Mouse (Mus musculus) G1E (cell line): Measurements from ENCODE around the gene 1700020A23Rik.

Experiments
- CTCF ChIP-seq: IDR thresholded peaks from 2 replicates; pipeline ENCODE4 v1.5.1; 2012; ENCODE audit warnings: low read depth, low read length, inconsistent platforms, mixed read lengths
- POLR2AphosphoS5 ChIP-seq: IDR thresholded peaks from 2 replicates; pipeline ENCODE4 v1.6.1; 2012; ENCODE audit warnings: low read depth, low read length, inconsistent platforms; ENCODE audit not compliant: insufficient replicate concordance

DNA sequence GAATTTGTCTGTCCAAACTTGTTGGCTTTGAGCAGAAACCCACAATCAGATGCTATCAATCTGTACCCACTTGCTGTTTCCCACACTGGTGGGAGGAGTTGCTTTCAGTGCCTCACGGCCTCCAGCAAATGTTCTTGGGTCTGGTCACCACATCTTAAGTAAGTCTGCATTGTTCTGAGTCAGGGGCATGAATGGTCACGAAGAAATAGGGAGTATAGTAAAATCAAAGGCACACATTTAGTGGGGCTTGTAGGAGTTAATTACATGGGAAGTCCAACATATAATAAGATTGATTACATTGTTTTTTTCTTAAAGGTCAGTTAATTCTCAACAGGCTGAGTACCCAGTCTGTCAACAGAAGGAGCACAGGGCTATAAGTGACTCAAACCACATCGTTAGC lies 21.9 kb upstream of the 1700020A23Rik start:
- TF ChIP-seq CTCF (no peak), POLR2AphosphoS5 (no peak)
